Mouse (Mus musculus): ENCODE data around the gene H2al1a. TPM values are rescaled to one million over a fixed set of nuclear protein-coding genes. Genes with fewer than 3 reads are reported as not detected.
A peak's percentile ranks its signal among the peaks of the same experiment; 100 is the strongest.
"Not testable (repeated sequence)": the region's sequence is repeated elsewhere in the genome, so short reads cannot be mapped to it uniquely, and the experiment has no call there.

H2al1a gene
- not detected in 2 replicates for polyA plus RNA-seq (2015; fragmentation: Nextera tagmentation; extraction: Ambion mirVana)

GRCm38 (mm10) chrX:11298957-11299356, at the start of gene H2al1a:
Gene H2al1a, plus strand, starts transcription at chrX:11299257.
- H3K27ac ChIP-seq (replicated peaks); H3K9ac ChIP-seq (replicated peaks); H3K4me1 ChIP-seq; H3K27me3 ChIP-seq (replicated peaks); H3K4me3 ChIP-seq (replicated peaks); ATAC-seq (ENCODE audit: low FRiP score); H3K4me2 ChIP-seq; H3K36me3 ChIP-seq; H3K9me3 ChIP-seq (replicated peaks): not testable (repeated sequence)
- no CpG with 5 or more reads among the region's 3 CpGs for WGBS

- 27% methylated on average over 12 of the region's 12 CpGs for WGBS
- no peak overlapping the region for H3K9ac ChIP-seq (replicated peaks)
- no peaks in the 10 kb centered on the region for H3K9me3 ChIP-seq (replicated peaks)
- peaks cover 8% of the 10 kb centered on the region; the same call in 1 of the 2 replicates for H3K4me1 ChIP-seq
- H3K4me3 ChIP-seq (replicated peaks), result no peak overlapping the region
- H3K36me3 ChIP-seq, result no peaks in the 10 kb centered on the region
- no peak for ATAC-seq (ENCODE audit: low FRiP score)
- no peak overlapping the region for H3K27ac ChIP-seq (replicated peaks)
- H3K4me2 ChIP-seq, result peak overlapping the region; percentile 19; the same call in 1 of the 2 replicates
- no peaks in the 10 kb centered on the region for H3K27me3 ChIP-seq (replicated peaks)
Observed at GRCm38 (mm10) chrX:11250155-11250554, 48.9 kb upstream of the H2al1a start.

- Histone ChIP-seq H3K27ac (replicated peaks) (no peak overlapping the region), H3K4me3 (replicated peaks) (no peak overlapping the region), H3K27me3 (replicated peaks) (no peaks in the 10 kb centered on the region), H3K4me1 (peaks cover 8% of the 10 kb centered on the region; the same call in 1 of the 2 replicates), H3K4me2 (no peak overlapping the region), H3K9me3 (replicated peaks) (no peaks in the 10 kb centered on the region), H3K9ac (replicated peaks) (no peak overlapping the region), H3K36me3 (no peaks in the 10 kb centered on the region)
- ATAC-seq (ENCODE audit: low FRiP score), result no peak
- WGBS, result 82% methylated on average over 5 of the region's 5 CpGs
Observed at GRCm38 (mm10) chrX:11254062-11254461, 45.0 kb upstream of the H2al1a start.

GRCm38 (mm10) chrX:11254521-11255207, 44.4 kb upstream of the H2al1a start:
- Histone ChIP-seq H3K27me3 (replicated peaks) (no peaks in the 10 kb centered on the region), H3K9ac (replicated peaks) (no peak overlapping the region), H3K4me2 (no peak overlapping the region), H3K27ac (replicated peaks) (no peak overlapping the region), H3K4me1 (peaks cover 8% of the 10 kb centered on the region; the same call in 1 of the 2 replicates), H3K4me3 (replicated peaks) (no peak overlapping the region), H3K36me3 (no peaks in the 10 kb centered on the region), H3K9me3 (replicated peaks) (no peaks in the 10 kb centered on the region)
- ATAC-seq (ENCODE audit: low FRiP score), result no peak
- 56% methylated on average over 11 of the region's 11 CpGs for WGBS

GRCm38 (mm10) chrX:11255564-11256360, 43.3 kb upstream of the H2al1a start:
- Histone ChIP-seq H3K4me2 (no peak overlapping the region), H3K4me1 (no peaks in the 10 kb centered on the region), H3K4me3 (replicated peaks) (no peak overlapping the region), H3K27me3 (replicated peaks) (no peaks in the 10 kb centered on the region), H3K36me3 (no peaks in the 10 kb centered on the region), H3K9ac (replicated peaks) (no peak overlapping the region), H3K27ac (replicated peaks) (no peak overlapping the region), H3K9me3 (replicated peaks) (no peaks in the 10 kb centered on the region)
- no peak for ATAC-seq (ENCODE audit: low FRiP score)
- WGBS, result 61% methylated on average over 8 of the region's 8 CpGs

- Histone ChIP-seq H3K36me3 (no peaks in the 10 kb centered on the region), H3K27me3 (replicated peaks) (no peaks in the 10 kb centered on the region), H3K4me3 (replicated peaks) (no peak overlapping the region), H3K27ac (replicated peaks) (no peak overlapping the region), H3K4me1 (0 out of 2 replicates have a peak, but pooled peaks cover 3% of the 10 kb centered on the region), H3K4me2 (no peak overlapping the region), H3K9ac (replicated peaks) (no peak overlapping the region), H3K9me3 (replicated peaks) (no peaks in the 10 kb centered on the region)
- WGBS, result 77% methylated on average over 8 of the region's 8 CpGs
- no peak for ATAC-seq (ENCODE audit: low FRiP score)
Observed at GRCm38 (mm10) chrX:11264918-11265317, 34.1 kb upstream of the H2al1a start.

- no peak overlapping the region for H3K27ac ChIP-seq (replicated peaks)
- H3K9me3 ChIP-seq (replicated peaks), result no peaks in the 10 kb centered on the region
- H3K4me1 ChIP-seq, result 0 out of 2 replicates have a peak, but pooled peaks cover 3% of the 10 kb centered on the region
- H3K4me2 ChIP-seq, result no peak overlapping the region
- no peak overlapping the region for H3K4me3 ChIP-seq (replicated peaks)
- WGBS, result 55% methylated on average over 7 of the region's 7 CpGs
- ATAC-seq (ENCODE audit: low FRiP score), result no peak
- H3K36me3 ChIP-seq, result no peaks in the 10 kb centered on the region
- H3K9ac ChIP-seq (replicated peaks), result no peak overlapping the region
- no peaks in the 10 kb centered on the region for H3K27me3 ChIP-seq (replicated peaks)
Observed at GRCm38 (mm10) chrX:11267791-11268190, 31.3 kb upstream of the H2al1a start.

GRCm38 (mm10) chrX:11269074-11269473, 30.0 kb upstream of the H2al1a start:
- Histone ChIP-seq H3K27me3 (replicated peaks) (no peaks in the 10 kb centered on the region), H3K4me2 (no peak overlapping the region), H3K9ac (replicated peaks) (no peak overlapping the region), H3K27ac (replicated peaks) (no peak overlapping the region), H3K4me1 (0 out of 2 replicates have a peak, but pooled peaks cover 3% of the 10 kb centered on the region), H3K9me3 (replicated peaks) (no peaks in the 10 kb centered on the region), H3K36me3 (no peaks in the 10 kb centered on the region), H3K4me3 (replicated peaks) (no peak overlapping the region)
- WGBS, result 75% methylated on average over 3 of the region's 3 CpGs
- no peak for ATAC-seq (ENCODE audit: low FRiP score)

- Histone ChIP-seq H3K36me3 (no peaks in the 10 kb centered on the region), H3K4me3 (replicated peaks) (no peak overlapping the region), H3K9ac (replicated peaks) (no peak overlapping the region), H3K4me2 (no peak overlapping the region), H3K27me3 (replicated peaks) (no peaks in the 10 kb centered on the region; the same call in 1 of the 2 replicates), H3K4me1 (no peaks in the 10 kb centered on the region), H3K27ac (replicated peaks) (no peak overlapping the region), H3K9me3 (replicated peaks) (no peaks in the 10 kb centered on the region)
- 81% methylated on average over 3 of the region's 3 CpGs for WGBS
- ATAC-seq (ENCODE audit: low FRiP score), result no peak
Observed at GRCm38 (mm10) chrX:11273190-11273589, 25.9 kb upstream of the H2al1a start.

GRCm38 (mm10) chrX:11277083-11277482, 22.0 kb upstream of the H2al1a start:
- WGBS, result 71% methylated on average over 6 of the region's 6 CpGs
- H3K9me3 ChIP-seq (replicated peaks), result no peaks in the 10 kb centered on the region
- H3K4me1 ChIP-seq, result no peaks in the 10 kb centered on the region
- H3K9ac ChIP-seq (replicated peaks), result no peak overlapping the region
- ATAC-seq (ENCODE audit: low FRiP score), result no peak
- no peaks in the 10 kb centered on the region for H3K36me3 ChIP-seq
- H3K4me2 ChIP-seq, result no peak overlapping the region
- no peak overlapping the region for H3K27ac ChIP-seq (replicated peaks)
- H3K4me3 ChIP-seq (replicated peaks), result no peak overlapping the region
- H3K27me3 ChIP-seq (replicated peaks), result no peaks in the 10 kb centered on the region; the same call in 1 of the 2 replicates

GRCm38 (mm10) chrX:11280741-11281140, 18.3 kb upstream of the H2al1a start:
- WGBS, result 69% methylated on average over 2 of the region's 2 CpGs
- no peak for ATAC-seq (ENCODE audit: low FRiP score)
- H3K4me3 ChIP-seq (replicated peaks), result no peak overlapping the region
- H3K9me3 ChIP-seq (replicated peaks), result no peaks in the 10 kb centered on the region
- no peaks in the 10 kb centered on the region for H3K4me1 ChIP-seq
- H3K27ac ChIP-seq (replicated peaks), result no peak overlapping the region
- no peak overlapping the region for H3K9ac ChIP-seq (replicated peaks)
- no peak overlapping the region for H3K4me2 ChIP-seq
- H3K27me3 ChIP-seq (replicated peaks), result no peaks in the 10 kb centered on the region; the same call in 1 of the 2 replicates
- H3K36me3 ChIP-seq, result no peaks in the 10 kb centered on the region

Data from neural tube, embryonic 15.5 days (tissue).